Mouse (Mus musculus) olfactory bulb, adult 2 months (tissue): ENCODE data around the gene Vars.

ENCODE experiments used
- CTCF ChIP-seq: fragments of 200-500 bp; IDR thresholded peaks from 2 replicates; pipeline ENCODE4 v1.5.1; 2012; ENCODE audit warnings: low read depth, mild to moderate bottlenecking, low read length, moderate library complexity; ENCODE audit not compliant: insufficient read depth
- POLR2A ChIP-seq: fragments of 200-500 bp; IDR thresholded peaks from 2 replicates; pipeline ENCODE4 v1.6.1; 2012; ENCODE audit warnings: mild to moderate bottlenecking, low read depth, low read length, moderate library complexity; ENCODE audit not compliant: insufficient read depth

GRCm38 (mm10) chr17:35024691-35025488, 24.1 kb downstream of the Vars start:
- TF ChIP-seq CTCF (no peak), POLR2A (no peak)
